Mouse (Mus musculus): Measurements from ENCODE around the gene Nrg3. TPM values are rescaled to one million over a fixed set of nuclear protein-coding genes. Genes with fewer than 3 reads are reported as not detected.

Nrg3 gene
- total and polyA plus RNA-seq, 3 experiments, result not detected

DNA sequence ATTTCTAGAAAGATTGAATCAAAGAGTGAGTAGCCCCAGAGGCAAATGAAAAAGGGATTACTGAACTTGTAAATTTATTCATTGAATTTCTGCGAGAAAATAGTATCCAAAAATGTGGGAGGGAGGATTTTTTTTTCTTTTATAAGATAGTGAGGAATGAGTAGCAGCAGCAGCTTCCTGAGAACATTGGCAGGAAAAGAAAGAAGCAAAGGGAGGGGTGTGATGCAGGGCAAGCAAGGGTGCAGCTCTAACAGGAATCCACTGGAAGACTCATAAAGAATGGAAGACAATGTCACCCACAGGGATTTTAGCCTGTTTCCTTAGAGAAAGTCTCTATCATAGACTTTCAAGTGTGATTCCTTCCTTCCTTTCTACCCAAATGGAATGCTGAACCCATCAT, 377.7 kb downstream of the Nrg3 start:
- no peaks in the 10 kb centered on the region for H3K27me3 ChIP-seq (ENCODE audit: control insufficient read depth in 1 of 2, insufficient read depth in 2 of 2, low read length in 2 of 2)
- no peak for DNase-seq (ENCODE audit: low read depth, low spot score)
- H3K9me3 ChIP-seq (replicated peaks; ENCODE audit: insufficient read depth, low read length), result no peaks in the 10 kb centered on the region
- no peaks in the 10 kb centered on the region for H3K4me1 ChIP-seq (ENCODE audit: control insufficient read depth in 1 of 2, insufficient read depth in 2 of 2, low read length in 2 of 2)
- H3K9ac ChIP-seq (ENCODE audit: control insufficient read depth, low read depth, low read length, poor library complexity, severe bottlenecking), result no peak overlapping the region
- H3K36me3 ChIP-seq (ENCODE audit: control insufficient read depth in 1 of 2, insufficient read depth in 2 of 2, low read length in 2 of 2), result no peaks in the 10 kb centered on the region
- no peak overlapping the region for H3K27ac ChIP-seq (ENCODE audit: control insufficient read depth, low read depth, low read length)
- TF ChIP-seq ZMIZ1 (IDR thresholded peaks at IDR 0.05; ENCODE audit: low read depth, low read length) (no peak), USF1 (IDR thresholded peaks at IDR 0.05; ENCODE audit: low read depth, low read length) (no peak), ELF1 (IDR thresholded peaks at IDR 0.05; ENCODE audit: low read depth, low read length) (no peak), ZKSCAN1 (IDR thresholded peaks at IDR 0.05; ENCODE audit: low read depth, low read length) (no peak), GATA1 (IDR thresholded peaks at IDR 0.05; ENCODE audit: low read depth, low read length) (no peak), MAZ (IDR thresholded peaks at IDR 0.05; ENCODE audit: low read depth, low read length) (no peak), CHD1 (IDR thresholded peaks at IDR 0.05; ENCODE audit: low read depth, low read length) (no peak), GABPA (IDR thresholded peaks at IDR 0.05; ENCODE audit: low read depth, low read length) (no peak), RAD21 (IDR thresholded peaks at IDR 0.05; ENCODE audit: low read depth, low read length) (no peak), POLR2AphosphoS2 (IDR thresholded peaks at IDR 0.05; ENCODE audit: low read length) (no peak), POLR2A (IDR thresholded peaks at IDR 0.05; ENCODE audit: control insufficient read depth in 1 of 2, insufficient read depth in 1 of 2, low read depth in 1 of 2, low read length in 2 of 2, poor library complexity in 1 of 2) (no peak), JUND (IDR thresholded peaks at IDR 0.05; ENCODE audit: low read depth, low read length) (no peak), UBTF (IDR thresholded peaks at IDR 0.05; ENCODE audit: borderline replicate concordance, insufficient read depth, low read depth, low read length) (no peak), MAX (IDR thresholded peaks at IDR 0.05; ENCODE audit: low read length) (no peak), SMC3 (IDR thresholded peaks at IDR 0.05; ENCODE audit: low read depth, low read length) (no peak)
- H3K79me2 ChIP-seq (ENCODE audit: control insufficient read depth, insufficient read depth, low read length, poor library complexity), result no peaks in the 10 kb centered on the region
- H3K4me3 ChIP-seq (ENCODE audit: control insufficient read depth in 1 of 2, insufficient read depth in 1 of 2, low read depth in 2 of 2, low read length in 2 of 2), result no peak overlapping the region

GRCm38 (mm10) chr14:39079461-39079860, 393.4 kb downstream of the Nrg3 start:
- Histone ChIP-seq H3K9ac (ENCODE audit: control insufficient read depth, low read depth, low read length, poor library complexity, severe bottlenecking) (no peak overlapping the region), H3K4me1 (ENCODE audit: control insufficient read depth in 1 of 2, insufficient read depth in 2 of 2, low read length in 2 of 2) (no peaks in the 10 kb centered on the region), H3K27me3 (ENCODE audit: control insufficient read depth in 1 of 2, insufficient read depth in 2 of 2, low read length in 2 of 2) (no peaks in the 10 kb centered on the region), H3K36me3 (ENCODE audit: control insufficient read depth in 1 of 2, insufficient read depth in 2 of 2, low read length in 2 of 2) (no peaks in the 10 kb centered on the region), H3K9me3 (replicated peaks; ENCODE audit: insufficient read depth, low read length) (no peaks in the 10 kb centered on the region), H3K4me3 (ENCODE audit: control insufficient read depth in 1 of 2, insufficient read depth in 1 of 2, low read depth in 2 of 2, low read length in 2 of 2) (no peak overlapping the region), H3K27ac (ENCODE audit: control insufficient read depth, low read depth, low read length) (no peak overlapping the region), H3K79me2 (ENCODE audit: control insufficient read depth, insufficient read depth, low read length, poor library complexity) (no peaks in the 10 kb centered on the region)
- DNase-seq (ENCODE audit: low read depth, low spot score), result no peak
- TF ChIP-seq GATA1 (IDR thresholded peaks at IDR 0.05; ENCODE audit: low read depth, low read length) (no peak), KAT2A (conservative IDR thresholded peaks at IDR 0.05; ENCODE audit: low read depth, low read length) (no peak), TCF12 (IDR thresholded peaks at IDR 0.05; ENCODE audit: low read depth, low read length) (no peak), RCOR1 (IDR thresholded peaks at IDR 0.05; ENCODE audit: low read depth, low read length) (no peak)

Data from MEL (cell line).